Mouse (Mus musculus) embryonic facial prominence, embryonic 15.5 days (tissue): Measurements from ENCODE around the gene Hephl1. TPM values are rescaled to one million over a fixed set of nuclear protein-coding genes. Genes with fewer than 3 reads are reported as not detected.

Source experiments
- ATAC-seq: fragments of 200-750 bp; cut with Nextera tagmentation; 2 replicates; pipeline ENCODE4 v1.8.0; 2017; ENCODE audit warnings: low read depth, moderate TSS enrichment; ENCODE audit not compliant: insufficient number of reproducible peaks, low FRiP score, low TSS enrichment
- H3K27ac ChIP-seq: fragments of 300-500 bp; sonication (generic); replicated peaks from 2 replicates; pipeline ENCODE4 v1.5.1; 2015; ENCODE audit warnings: mild to moderate bottlenecking, inconsistent platforms
- H3K27me3 ChIP-seq: fragments of 300-500 bp; sonication (generic); 2 replicates; pipeline ENCODE4 v1.6.1; 2015; ENCODE audit warnings: inconsistent platforms
- H3K36me3 ChIP-seq: fragments of 300-500 bp; sonication (generic); 2 replicates; pipeline ENCODE4 v1.6.1; 2015; ENCODE audit warnings: mild to moderate bottlenecking, inconsistent platforms
- H3K4me1 ChIP-seq: fragments of 300-500 bp; sonication (generic); 2 replicates; pipeline ENCODE4 v1.6.1; 2015; ENCODE audit warnings: inconsistent platforms
- H3K4me2 ChIP-seq: fragments of 300-500 bp; sonication (generic); replicated peaks from 2 replicates; pipeline ENCODE4 v1.6.1; 2015; ENCODE audit warnings: mild to moderate bottlenecking, inconsistent platforms
- H3K4me3 ChIP-seq: fragments of 300-500 bp; sonication (generic); replicated peaks from 2 replicates; pipeline ENCODE4 v1.5.1; 2015; ENCODE audit warnings: mild to moderate bottlenecking, inconsistent platforms
- H3K9ac ChIP-seq: fragments of 300-500 bp; sonication (generic); 2 replicates; pipeline ENCODE4 v1.6.1; 2015; ENCODE audit warnings: inconsistent platforms
- H3K9me3 ChIP-seq: fragments of 300-500 bp; sonication (generic); replicated peaks from 2 replicates; pipeline ENCODE4 v1.6.1; 2016; ENCODE audit warnings: inconsistent platforms
- WGBS: fragments of 180-500 bp; shearing (Covaris S2); methylation state at CpG from one replicate; pipeline ENCODE4 v1.1.7; 2015; 5-methylcytosine and 5-hydroxymethylcytosine counted together
- polyA plus RNA-seq: library from polyadenylated mRNA; unstranded; fragments of >200 nt; fragmentation: Nextera tagmentation; extraction: Ambion mirVana; gene quantifications from 2 replicates; pipeline ENCODE4 v1.2.1, GENCODE M21; 2015

Hephl1 gene
- polyA plus RNA-seq, 1 experiment from 2014 or later, result 0.23 TPM

- no peak overlapping the region for H3K9ac ChIP-seq
- H3K36me3 ChIP-seq, result peaks cover 7% of the 10 kb centered on the region
- no peak overlapping the region for H3K4me2 ChIP-seq
- peaks cover 7% of the 10 kb centered on the region; the same call in 1 of the 2 replicates for H3K4me1 ChIP-seq
- WGBS, result 61% methylated on average over 5 of the region's 5 CpGs
- no peaks in the 10 kb centered on the region for H3K27me3 ChIP-seq
- no peaks in the 10 kb centered on the region for H3K9me3 ChIP-seq
- no peak overlapping the region for H3K27ac ChIP-seq
- no peak overlapping the region for H3K4me3 ChIP-seq
- ATAC-seq, result no peak
These were observed 78.2 kb downstream of the Hephl1 start for GRCm38 (mm10) chr9:15033568-15034160.

- Histone ChIP-seq H3K4me3 (no peak overlapping the region), H3K27ac (no peak overlapping the region), H3K9me3 (no peaks in the 10 kb centered on the region), H3K9ac (no peak overlapping the region), H3K4me1 (peaks cover 7% of the 10 kb centered on the region; the same call in 1 of the 2 replicates), H3K27me3 (no peaks in the 10 kb centered on the region), H3K4me2 (no peak overlapping the region), H3K36me3 (peaks cover 7% of the 10 kb centered on the region)
- no peak for ATAC-seq
- 73% methylated on average over 4 of the region's 4 CpGs for WGBS
These were observed 79.1 kb downstream of the Hephl1 start for GRCm38 (mm10) chr9:15032797-15033196.

- Histone ChIP-seq H3K36me3 (peaks cover 14% of the 10 kb centered on the region), H3K9me3 (0 out of 2 replicates have a peak, but pooled peaks cover 3% of the 10 kb centered on the region), H3K4me1 (no peaks in the 10 kb centered on the region), H3K4me2 (no peak overlapping the region), H3K27ac (no peak overlapping the region), H3K9ac (no peak overlapping the region), H3K4me3 (no peak overlapping the region), H3K27me3 (no peaks in the 10 kb centered on the region)
- 70% methylated on average over 8 of the region's 8 CpGs for WGBS
- ATAC-seq, result no peak
These were observed 81.1 kb downstream of the Hephl1 start for GRCm38 (mm10) chr9:15030771-15031170.

DNA sequence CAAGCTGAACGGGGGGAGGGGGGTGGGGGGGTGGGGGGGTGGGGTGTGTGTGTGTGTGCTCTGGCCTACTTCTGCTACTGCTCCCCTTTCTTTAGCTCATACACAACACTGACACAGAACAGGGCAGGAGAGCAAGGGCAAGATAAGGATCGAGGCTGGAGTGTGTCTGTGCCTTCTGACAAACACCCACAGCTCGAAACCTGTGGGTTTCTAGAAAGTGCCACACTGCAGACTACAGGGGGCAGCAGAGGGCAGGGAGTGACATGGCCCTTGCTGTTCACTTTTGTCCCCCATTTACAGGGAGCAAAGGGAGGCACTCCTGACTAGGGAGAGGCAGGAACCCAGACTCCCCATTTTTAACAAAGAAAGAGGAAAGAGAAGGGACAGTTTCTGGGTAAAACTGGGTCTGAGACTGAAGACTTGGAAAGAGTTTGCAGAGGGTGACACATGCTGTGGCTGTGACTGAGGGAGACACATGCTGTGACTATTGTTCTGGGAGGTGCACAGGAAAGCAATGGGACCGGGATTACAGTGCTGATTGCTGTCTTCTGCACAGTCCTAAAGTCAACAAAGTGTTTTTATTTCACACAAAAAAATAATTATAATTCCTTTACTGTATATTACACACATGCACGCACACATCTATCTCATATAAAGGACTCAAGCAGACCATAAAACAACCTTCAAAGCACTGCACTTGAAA is 82.7 kb downstream of the Hephl1 start:
- WGBS, result 68% methylated on average over 5 of the region's 5 CpGs
- H3K9ac ChIP-seq, result no peak overlapping the region
- no peak overlapping the region for H3K27ac ChIP-seq
- H3K27me3 ChIP-seq, result no peaks in the 10 kb centered on the region
- no peaks in the 10 kb centered on the region for H3K4me1 ChIP-seq
- no peak overlapping the region for H3K4me3 ChIP-seq
- H3K9me3 ChIP-seq, result 0 out of 2 replicates have a peak, but pooled peaks cover 3% of the 10 kb centered on the region
- no peak for ATAC-seq
- H3K36me3 ChIP-seq, result peaks cover 14% of the 10 kb centered on the region
- no peak overlapping the region for H3K4me2 ChIP-seq

DNA sequence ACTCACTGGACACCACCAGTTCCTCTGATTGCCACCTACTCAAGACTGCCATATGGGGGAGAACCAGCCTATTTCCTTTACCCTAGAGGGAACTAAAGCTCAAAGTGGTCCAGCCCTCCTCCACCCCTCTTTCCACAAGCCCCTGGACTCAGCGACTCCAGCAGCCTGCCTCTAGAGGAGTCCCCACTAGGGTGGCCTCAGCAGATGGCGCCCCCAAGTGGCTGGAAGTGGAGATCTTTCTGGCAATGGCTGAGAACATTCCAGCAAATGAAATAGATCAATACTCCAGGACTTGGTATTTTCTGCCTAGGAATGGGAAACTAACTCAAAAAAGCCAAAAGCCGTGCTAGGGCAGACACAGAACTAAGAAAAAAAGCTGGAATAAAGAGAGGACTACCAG is 84.2 kb downstream of the Hephl1 start:
- Histone ChIP-seq H3K27ac (no peak overlapping the region), H3K4me2 (no peak overlapping the region), H3K27me3 (no peaks in the 10 kb centered on the region), H3K9me3 (0 out of 2 replicates have a peak, but pooled peaks cover 3% of the 10 kb centered on the region), H3K4me1 (no peaks in the 10 kb centered on the region), H3K9ac (no peak overlapping the region), H3K4me3 (no peak overlapping the region), H3K36me3 (peaks cover 14% of the 10 kb centered on the region)
- 74% methylated on average over 3 of the region's 3 CpGs for WGBS
- ATAC-seq, result no peak

- ATAC-seq, result no peak
- WGBS, result 100% methylated on average over 1 of the region's 1 CpGs
- Histone ChIP-seq H3K27ac (no peak overlapping the region), H3K27me3 (no peaks in the 10 kb centered on the region), H3K4me2 (no peak overlapping the region), H3K9ac (no peak overlapping the region), H3K4me3 (no peak overlapping the region), H3K4me1 (no peaks in the 10 kb centered on the region), H3K9me3 (0 out of 2 replicates have a peak, but pooled peaks cover 3% of the 10 kb centered on the region), H3K36me3 (peaks cover 13% of the 10 kb centered on the region)
These were observed 88.9 kb downstream of the Hephl1 start for GRCm38 (mm10) chr9:15023049-15023448.

DNA sequence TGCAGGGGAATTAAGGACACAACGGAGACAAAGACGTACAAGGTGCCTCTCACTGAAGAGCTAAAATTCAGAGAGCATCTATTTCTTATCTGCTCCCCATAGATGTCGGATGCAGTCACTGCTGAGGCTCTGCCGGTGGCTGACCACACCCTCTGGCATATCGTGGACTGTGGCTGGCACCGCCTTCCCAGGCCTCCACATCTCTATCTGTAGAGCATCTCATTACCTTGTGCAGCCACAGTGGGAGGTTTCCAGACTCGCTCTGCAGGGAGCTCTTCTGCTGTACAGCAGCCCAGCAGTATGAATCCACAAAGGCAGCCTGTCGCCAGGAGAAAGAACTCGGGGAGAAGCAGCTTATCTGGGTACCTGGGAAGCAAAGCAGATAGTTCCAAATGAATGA is 90.8 kb downstream of the Hephl1 start:
- Histone ChIP-seq H3K36me3 (peaks cover 7% of the 10 kb centered on the region; the same call in 1 of the 2 replicates), H3K9ac (no peak overlapping the region), H3K4me2 (no peak overlapping the region), H3K9me3 (0 out of 2 replicates have a peak, but pooled peaks cover 2% of the 10 kb centered on the region), H3K27me3 (no peaks in the 10 kb centered on the region), H3K4me3 (no peak overlapping the region), H3K4me1 (no peaks in the 10 kb centered on the region), H3K27ac (no peak overlapping the region)
- no peak for ATAC-seq
- 85% methylated on average over 9 of the region's 9 CpGs for WGBS

DNA sequence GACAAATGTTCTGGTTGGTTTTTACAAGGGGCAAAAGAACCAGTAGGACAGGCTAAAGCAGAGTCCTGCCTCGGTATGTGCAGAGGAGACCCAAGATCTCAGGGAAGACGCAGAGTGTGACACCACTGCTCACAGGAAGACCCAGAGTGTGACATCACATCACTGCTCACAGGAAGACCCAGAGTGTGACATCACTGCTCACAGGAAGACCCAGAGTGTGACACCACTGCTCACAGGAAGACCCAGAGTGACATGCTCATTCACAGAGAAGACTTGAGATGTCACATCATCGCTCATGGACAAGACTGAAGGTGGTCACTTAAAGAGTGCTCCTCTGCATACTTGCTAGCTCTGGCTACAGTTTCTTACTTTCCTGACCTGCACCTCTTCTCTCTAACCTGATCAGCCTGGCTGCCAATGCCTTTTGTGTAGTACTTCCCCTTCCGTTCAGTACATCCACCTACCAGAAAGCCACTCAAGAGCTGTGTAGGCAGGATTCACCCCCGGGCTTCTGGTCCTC is 91.3 kb downstream of the Hephl1 start:
- no peak overlapping the region for H3K27ac ChIP-seq
- no peaks in the 10 kb centered on the region for H3K27me3 ChIP-seq
- no peak overlapping the region for H3K4me2 ChIP-seq
- H3K4me1 ChIP-seq, result no peaks in the 10 kb centered on the region
- no peaks in the 10 kb centered on the region for H3K9me3 ChIP-seq
- no peak overlapping the region for H3K9ac ChIP-seq
- ATAC-seq, result no peak
- no peak overlapping the region for H3K4me3 ChIP-seq
- peaks cover 6% of the 10 kb centered on the region; the same call in 1 of the 2 replicates for H3K36me3 ChIP-seq
- 91% methylated on average over 5 of the region's 5 CpGs for WGBS

- ATAC-seq, result no peak
- Histone ChIP-seq H3K36me3 (peaks cover 6% of the 10 kb centered on the region; the same call in 1 of the 2 replicates), H3K27ac (no peak overlapping the region), H3K27me3 (no peaks in the 10 kb centered on the region), H3K4me3 (no peak overlapping the region), H3K9me3 (no peaks in the 10 kb centered on the region), H3K4me2 (no peak overlapping the region), H3K4me1 (no peaks in the 10 kb centered on the region), H3K9ac (no peak overlapping the region)
- 75% methylated on average over 5 of the region's 5 CpGs for WGBS
These were observed 93.2 kb downstream of the Hephl1 start for GRCm38 (mm10) chr9:15018756-15019131.

GRCm38 (mm10) chr9:15017791-15018755 is 93.8 kb downstream of the Hephl1 start:
- Histone ChIP-seq H3K4me1 (no peaks in the 10 kb centered on the region), H3K36me3 (peaks cover 6% of the 10 kb centered on the region; the same call in 1 of the 2 replicates), H3K4me3 (no peak overlapping the region), H3K9ac (no peak overlapping the region), H3K9me3 (no peaks in the 10 kb centered on the region), H3K27ac (no peak overlapping the region), H3K27me3 (no peaks in the 10 kb centered on the region), H3K4me2 (no peak overlapping the region)
- WGBS, result 80% methylated on average over 18 of the region's 18 CpGs
- ATAC-seq, result no peak
